31 mouse cellular contexts compared by ENCODE assay signal in the genomic region with DNA sequence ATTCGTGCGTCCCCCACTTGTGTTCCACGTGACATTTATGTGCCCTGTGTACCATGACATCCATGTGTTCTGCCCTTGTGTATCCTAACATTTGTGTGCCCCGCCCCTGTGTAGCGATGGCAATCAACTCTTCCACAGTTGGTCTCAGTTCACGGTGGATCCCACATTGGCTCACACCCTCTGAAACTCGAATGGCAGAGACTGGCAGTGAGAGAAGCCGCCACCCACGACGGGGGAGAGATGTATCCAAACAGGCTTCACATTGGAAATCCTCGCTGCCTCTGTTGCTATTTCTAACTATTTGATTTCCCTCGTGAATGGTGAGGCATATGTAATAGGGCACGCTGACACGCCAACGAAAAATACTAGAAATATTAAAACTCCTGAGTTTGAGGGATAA.
A peak's percentile ranks its signal among the peaks of the same experiment; 100 is the strongest.
DNase-seq lines count a peak whose midpoint lies in the region; ATAC-seq lines count a peak whose summit lies in the region.
"Had no signal": no experiment of that assay in that cellular context is flagged by ENCODE, and none has a peak within 500 bp of the region (broad histone marks: within the 10 kb centered on the region; RNA-seq: fewer than 3 reads in every experiment).

No protein-coding gene starts in this region.

- no peak overlapping the region for H3K4me3 ChIP-seq in intestine, embryonic 16.5 days (ENCODE audit: low read length)
- no peak overlapping the region for H3K4me3 ChIP-seq in midbrain, embryonic 13.5 days (replicated peaks)
- H3K4me3 ChIP-seq: embryonic facial prominence, embryonic 12.5 days; forebrain, embryonic 10.5 days; hindbrain, embryonic 10.5 days; hindbrain, embryonic 15.5 days; midbrain, embryonic 10.5 days; neural tube, embryonic 12.5 days had no signal

- no peak overlapping the region for H3K9ac ChIP-seq in intestine, embryonic 16.5 days (ENCODE audit: low read depth, low read length)
- H3K9ac ChIP-seq in midbrain, embryonic 13.5 days (replicated peaks), result no peak overlapping the region
- H3K9ac ChIP-seq: embryonic facial prominence, embryonic 12.5 days; hindbrain, embryonic 15.5 days; liver, embryonic 14.5 days; neural tube, embryonic 12.5 days had no signal

- H3K9me3 ChIP-seq in intestine, embryonic 16.5 days (ENCODE audit: control insufficient read depth, low read length), result no peaks in the 10 kb centered on the region
- no peaks in the 10 kb centered on the region for H3K9me3 ChIP-seq in midbrain, embryonic 13.5 days
- H3K9me3 ChIP-seq: embryonic facial prominence, embryonic 12.5 days; forebrain, embryonic 10.5 days; hindbrain, embryonic 15.5 days; midbrain, embryonic 10.5 days; neural tube, embryonic 12.5 days had no signal

- peak; percentile 24 for DNase-seq in right cerebral cortex, adult 18-20 months
- no peak for DNase-seq in right cerebral cortex, postnatal 25 days
- DNase-seq in layer of hippocampus, adult 9-11 months, result peak; percentile 45
- no peak for DNase-seq in urinary bladder, postnatal 4 days (ENCODE audit: low spot score in 2 of 2)
- no peak for DNase-seq in urinary bladder, adult 2 months (ENCODE audit: low spot score)
- DNase-seq: adrenal gland, adult 8-10 months; B cell, adult 2 months; cerebellum, adult 8-10 months; cerebellum, postnatal 25 days; gastrocnemius, postnatal 10 days; heart, postnatal 14 days; kidney, adult 8-10 months; liver; lung, adult 2 months; lung, postnatal 10 days; thymus, adult 18-20 months; thymus, postnatal 25 days had no signal

- H3K4me2 ChIP-seq in intestine, embryonic 16.5 days (ENCODE audit: low read depth, low read length), result no peak overlapping the region
- H3K4me2 ChIP-seq in midbrain, embryonic 13.5 days (replicated peaks), result no peak overlapping the region
- H3K4me2 ChIP-seq: embryonic facial prominence, embryonic 12.5 days; hindbrain, embryonic 15.5 days; neural tube, embryonic 12.5 days had no signal

- H3K36me3 ChIP-seq in intestine, embryonic 16.5 days (ENCODE audit: control insufficient read depth, insufficient read depth, low read length), result no peaks in the 10 kb centered on the region
- peaks cover 13% of the 10 kb centered on the region for H3K36me3 ChIP-seq in midbrain, embryonic 13.5 days
- H3K36me3 ChIP-seq: hindbrain, embryonic 15.5 days had no signal

- H3K4me1 ChIP-seq in intestine, embryonic 16.5 days (ENCODE audit: control insufficient read depth, insufficient read depth, low read length), result 0 out of 2 replicates have a peak, but pooled peaks cover 4% of the 10 kb centered on the region
- H3K4me1 ChIP-seq in midbrain, embryonic 13.5 days (replicated peaks), result peaks cover 29% of the 10 kb centered on the region; the same call in 1 of the 2 replicates
- H3K4me1 ChIP-seq: embryonic facial prominence, embryonic 12.5 days; hindbrain, embryonic 10.5 days; midbrain, embryonic 10.5 days had no signal

- WGBS in intestine, embryonic 16.5 days, result 86% methylated on average over 15 of the region's 15 CpGs
- 94% methylated on average over 15 of the region's 15 CpGs for WGBS in midbrain, embryonic 13.5 days

- H3K27ac ChIP-seq in intestine, embryonic 16.5 days (ENCODE audit: low read length), result peak overlapping the region; percentile 87
- no peak overlapping the region for H3K27ac ChIP-seq in midbrain, embryonic 13.5 days
- H3K27ac ChIP-seq: embryonic facial prominence, embryonic 12.5 days; forebrain, embryonic 10.5 days; hindbrain, embryonic 10.5 days; hindbrain, embryonic 15.5 days; kidney, postnatal 0 days; liver, embryonic 14.5 days; macrophage; midbrain, embryonic 10.5 days; neural tube, embryonic 12.5 days had no signal

- H3K27me3 ChIP-seq in intestine, embryonic 16.5 days (replicated peaks; ENCODE audit: control insufficient read depth, insufficient read depth, low read length), result no peaks in the 10 kb centered on the region
- H3K27me3 ChIP-seq in midbrain, embryonic 13.5 days, result no peaks in the 10 kb centered on the region
- H3K27me3 ChIP-seq: embryonic facial prominence, embryonic 12.5 days; hindbrain, embryonic 15.5 days; neural tube, embryonic 12.5 days had no signal

- ATAC-seq in intestine, embryonic 16.5 days, result no peak
- ATAC-seq in midbrain, embryonic 13.5 days, result no peak
- ATAC-seq: forebrain, embryonic 16.5 days; inflammation-experienced regulatory T-cells, adult 6 months; midbrain, embryonic 16.5 days had no signal

Comparison
In these comparisons a context has a peak if more than half of its experiments do, and no peak if none do; other contexts are left out.
1. DNase-seq: peak in right cerebral cortex, adult 18-20 months (single experiment) and layer of hippocampus, adult 9-11 months (single experiment); none in right cerebral cortex, postnatal 25 days (single experiment), urinary bladder, postnatal 4 days (0 of 2) and urinary bladder, adult 2 months (single experiment).